Mouse (Mus musculus): ENCODE results near the gene Gm20388.

- TF ChIP-seq POLR2AphosphoS5 (IDR thresholded peaks at IDR 0.05; ENCODE audit: insufficient replicate concordance, low read depth, low read length) = no peak
- TF ChIP-seq CTCF (IDR thresholded peaks at IDR 0.05; ENCODE audit: low read depth, low read length) = no peak
- TF ChIP-seq GATA1 (IDR thresholded peaks at IDR 0.05; ENCODE audit: borderline replicate concordance, low read length) = no peak
Measured at GRCm38 (mm10) chr8:121530639-121531038, 1620.0 kb downstream of the Gm20388 start.

All from G1E (cell line).